Mouse (Mus musculus) erythroblast, embryonic 14.5 days (primary cell): ENCODE measurements around the gene Tgm1. TPM values are rescaled to one million over a fixed set of nuclear protein-coding genes. Genes with fewer than 3 reads are reported as not detected.

Source experiments
- H3K27me3 ChIP-seq: 2 replicates; pipeline ENCODE4 v1.6.1; 2012; ENCODE audit warnings: inconsistent platforms; ENCODE audit not compliant: control insufficient read depth
- H3K36me3 ChIP-seq: 2 replicates; pipeline ENCODE4 v1.6.1; 2012; ENCODE audit warnings: mild to moderate bottlenecking, inconsistent platforms; ENCODE audit not compliant: control insufficient read depth
- H3K4me1 ChIP-seq: 2 replicates; pipeline ENCODE4 v1.6.1; 2012; ENCODE audit warnings: inconsistent platforms; ENCODE audit not compliant: control insufficient read depth
- H3K4me3 ChIP-seq: replicated peaks from 2 replicates; pipeline ENCODE3; 2012; ENCODE audit warnings: moderate library complexity, mild to moderate bottlenecking, inconsistent platforms
- H3K9me3 ChIP-seq: 2 replicates; pipeline ENCODE4 v1.6.1; 2012; ENCODE audit warnings: low read length, inconsistent platforms, mixed read lengths; ENCODE audit not compliant: control insufficient read depth
- GATA1 ChIP-seq: IDR thresholded peaks from 2 replicates; pipeline ENCODE4 v1.6.1; 2012; ENCODE audit warnings: low read length, inconsistent platforms, mixed read lengths
- TAL1 ChIP-seq: IDR thresholded peaks from 3 replicates; pipeline ENCODE4 v1.6.1; 2012; ENCODE audit warnings: low read length, inconsistent platforms, mixed read lengths
- polyA plus RNA-seq: library from polyadenylated mRNA; stranded (reverse); fragments of >175 nt; gene quantifications from 2 replicates; pipeline ENCODE4 v1.2.3, GENCODE M21; 2012

Tgm1 gene
- polyA plus RNA-seq, 1 experiment: 0.05 TPM

GRCm38 (mm10) chr14:55745180-55745860, 31.6 kb upstream of the Tgm1 start, which contains the start of the genes Dhrs1 and Nop9:
Gene Dhrs1, minus strand, starts transcription at chr14:55745690.
Gene Nop9, plus strand, starts transcription at chr14:55745693.
- TF ChIP-seq GATA1 (0 out of 2 replicates have a peak, but pooled peaks have one; percentile 24), TAL1 (no peak)
- Histone ChIP-seq H3K4me3 (peak within 1 kb of the TSS; percentile 91), H3K9me3 (no peaks in the 10 kb centered on the region), H3K36me3 (peaks cover 40% of the 10 kb centered on the region), H3K27me3 (no peaks in the 10 kb centered on the region), H3K4me1 (peaks cover 45% of the 10 kb centered on the region)

GRCm38 (mm10) chr14:55743711-55744110, 30.0 kb upstream of the Tgm1 start:
- no peak overlapping the region for H3K4me3 ChIP-seq
- peaks cover 36% of the 10 kb centered on the region for H3K36me3 ChIP-seq
- H3K4me1 ChIP-seq: peaks cover 45% of the 10 kb centered on the region

GRCm38 (mm10) chr14:55737086-55737687, 23.5 kb upstream of the Tgm1 start:
- H3K4me1 ChIP-seq: no peaks in the 10 kb centered on the region
- peaks cover 7% of the 10 kb centered on the region for H3K27me3 ChIP-seq
- no peak overlapping the region for H3K4me3 ChIP-seq
- H3K36me3 ChIP-seq: peaks cover 22% of the 10 kb centered on the region
- TF ChIP-seq TAL1: no peak
- TF ChIP-seq GATA1: no peak
- H3K9me3 ChIP-seq: no peaks in the 10 kb centered on the region

More at GRCm38 (mm10) chr14:55743711-55744110, 30.0 kb upstream of the Tgm1 start:
- no peaks in the 10 kb centered on the region for H3K27me3 ChIP-seq
- no peaks in the 10 kb centered on the region for H3K9me3 ChIP-seq
- no peak for TF ChIP-seq GATA1
- no peak for TF ChIP-seq TAL1

- Histone ChIP-seq H3K27me3 (peaks cover 7% of the 10 kb centered on the region), H3K4me1 (peaks cover 2% of the 10 kb centered on the region; the same call in 1 of the 2 replicates), H3K4me3 (no peak overlapping the region), H3K36me3 (peaks cover 18% of the 10 kb centered on the region), H3K9me3 (no peaks in the 10 kb centered on the region)
- TF ChIP-seq TAL1 (no peak), GATA1 (no peak)
Observed at GRCm38 (mm10) chr14:55735758-55736157, 22.0 kb upstream of the Tgm1 start.

GRCm38 (mm10) chr14:55735334-55735733, 21.6 kb upstream of the Tgm1 start:
- no peak overlapping the region for H3K4me3 ChIP-seq
- H3K9me3 ChIP-seq: no peaks in the 10 kb centered on the region
- peaks cover 7% of the 10 kb centered on the region for H3K27me3 ChIP-seq
- peaks cover 3% of the 10 kb centered on the region; the same call in 1 of the 2 replicates for H3K4me1 ChIP-seq
- peaks cover 14% of the 10 kb centered on the region for H3K36me3 ChIP-seq
- TF ChIP-seq GATA1: no peak

GRCm38 (mm10) chr14:55734869-55735268, 21.1 kb upstream of the Tgm1 start:
- TF ChIP-seq TAL1 (no peak), GATA1 (no peak)
- Histone ChIP-seq H3K36me3 (peaks cover 9% of the 10 kb centered on the region), H3K27me3 (peaks cover 7% of the 10 kb centered on the region), H3K9me3 (no peaks in the 10 kb centered on the region), H3K4me1 (peaks cover 3% of the 10 kb centered on the region; the same call in 1 of the 2 replicates), H3K4me3 (no peak overlapping the region)

GRCm38 (mm10) chr14:55733889-55734288, 20.2 kb upstream of the Tgm1 start:
- H3K27me3 ChIP-seq: peaks cover 7% of the 10 kb centered on the region
- no peak overlapping the region for H3K4me3 ChIP-seq
- no peaks in the 10 kb centered on the region for H3K9me3 ChIP-seq
- no peak for TF ChIP-seq TAL1
- no peak for TF ChIP-seq GATA1
- H3K4me1 ChIP-seq: peaks cover 3% of the 10 kb centered on the region; the same call in 1 of the 2 replicates
- peaks cover 3% of the 10 kb centered on the region for H3K36me3 ChIP-seq

- Histone ChIP-seq H3K36me3 (no peaks in the 10 kb centered on the region), H3K4me1 (peaks cover 3% of the 10 kb centered on the region; the same call in 1 of the 2 replicates), H3K27me3 (peaks cover 9% of the 10 kb centered on the region), H3K4me3 (no peak overlapping the region), H3K9me3 (no peaks in the 10 kb centered on the region)
- TF ChIP-seq GATA1: no peak
- no peak for TF ChIP-seq TAL1
Observed at GRCm38 (mm10) chr14:55730531-55731032, 16.9 kb upstream of the Tgm1 start.

- H3K4me1 ChIP-seq: peaks cover 3% of the 10 kb centered on the region; the same call in 1 of the 2 replicates
- no peak overlapping the region for H3K4me3 ChIP-seq
- H3K36me3 ChIP-seq: no peaks in the 10 kb centered on the region
- H3K27me3 ChIP-seq: peaks cover 9% of the 10 kb centered on the region
- H3K9me3 ChIP-seq: no peaks in the 10 kb centered on the region
- TF ChIP-seq TAL1 (no peak), GATA1 (no peak)
Observed at GRCm38 (mm10) chr14:55730116-55730515, 16.4 kb upstream of the Tgm1 start.
